Mouse (Mus musculus): ENCODE data around the gene Frmd4a. TPM values are rescaled to one million over a fixed set of nuclear protein-coding genes. Genes with fewer than 3 reads are reported as not detected.

The Frmd4a gene
- total RNA-seq, 4 experiments from 2014 or later = 2.1 to 3.0 (median 2.6) TPM

GRCm38 (mm10) chr2:4575163-4575562, 557.6 kb downstream of the Frmd4a start:
- no peak for DNase-seq (ENCODE audit: low spot score in 2 of 2)

GRCm38 (mm10) chr2:4575975-4576374, 558.5 kb downstream of the Frmd4a start:
- DNase-seq (ENCODE audit: low spot score in 2 of 2) = no peak

GRCm38 (mm10) chr2:4578291-4578690, 560.8 kb downstream of the Frmd4a start:
- DNase-seq (ENCODE audit: low spot score in 2 of 2) = no peak

- no peak for DNase-seq (ENCODE audit: low spot score in 2 of 2)
These were observed 562.0 kb downstream of the Frmd4a start for GRCm38 (mm10) chr2:4579357-4580068.

GRCm38 (mm10) chr2:4580666-4581065, 563.1 kb downstream of the Frmd4a start:
- DNase-seq (ENCODE audit: low spot score in 2 of 2) = no peak

- DNase-seq (ENCODE audit: low spot score in 2 of 2) = no peak
These were observed 565.4 kb downstream of the Frmd4a start for GRCm38 (mm10) chr2:4582930-4583329.

- no peak for DNase-seq (ENCODE audit: low spot score in 2 of 2)
These were observed 566.7 kb downstream of the Frmd4a start for GRCm38 (mm10) chr2:4584252-4584651.

- peak in 1 of 2 experiments; percentile 27 for DNase-seq (ENCODE audit: low spot score in 2 of 2)
These were observed 568.7 kb downstream of the Frmd4a start for GRCm38 (mm10) chr2:4586245-4586644.

GRCm38 (mm10) chr2:4587685-4588409, 570.3 kb downstream of the Frmd4a start:
- no peak for DNase-seq (ENCODE audit: low spot score in 2 of 2)

- no peak for DNase-seq (ENCODE audit: low spot score in 2 of 2)
These were observed 574.1 kb downstream of the Frmd4a start for GRCm38 (mm10) chr2:4591647-4592046.

GRCm38 (mm10) chr2:4592666-4593065, 575.1 kb downstream of the Frmd4a start:
- no peak for DNase-seq (ENCODE audit: low spot score in 2 of 2)

GRCm38 (mm10) chr2:4593433-4593832, 575.9 kb downstream of the Frmd4a start:
- peak; percentile 60 to 69 for DNase-seq (ENCODE audit: low spot score in 2 of 2)

GRCm38 (mm10) chr2:4593878-4594387, 576.4 kb downstream of the Frmd4a start:
- DNase-seq (ENCODE audit: low spot score in 2 of 2) = no peak

GRCm38 (mm10) chr2:4596992-4597391, 579.5 kb downstream of the Frmd4a start:
- no peak for DNase-seq (ENCODE audit: low spot score in 2 of 2)

- DNase-seq (ENCODE audit: low spot score in 2 of 2) = no peak
These were observed 583.7 kb downstream of the Frmd4a start for GRCm38 (mm10) chr2:4601034-4601890.

GRCm38 (mm10) chr2:4603361-4603945, 585.9 kb downstream of the Frmd4a start:
- DNase-seq (ENCODE audit: low spot score in 2 of 2) = no peak

GRCm38 (mm10) chr2:4606559-4606958, 589.0 kb downstream of the Frmd4a start:
- no peak for DNase-seq (ENCODE audit: low spot score in 2 of 2)

GRCm38 (mm10) chr2:4608253-4608652, 590.7 kb downstream of the Frmd4a start:
- DNase-seq (ENCODE audit: low spot score in 2 of 2) = no peak

GRCm38 (mm10) chr2:4609433-4609832, 591.9 kb downstream of the Frmd4a start:
- no peak for DNase-seq (ENCODE audit: low spot score in 2 of 2)

- DNase-seq (ENCODE audit: low spot score in 2 of 2) = no peak
These were observed 593.8 kb downstream of the Frmd4a start for GRCm38 (mm10) chr2:4611295-4611694.

- no peak for DNase-seq (ENCODE audit: low spot score in 2 of 2)
These were observed 594.2 kb downstream of the Frmd4a start for GRCm38 (mm10) chr2:4611704-4612103.

Data from gastrocnemius, adult 8-10 months (tissue).